Mouse (Mus musculus) urinary bladder, postnatal 25 days (tissue): ENCODE data around the gene Gucy2c.

Experiments
- DNase-seq: peaks from one replicate; pipeline ENCODE4 v3.0.0; 2022; ENCODE audit warnings: low spot score

The Gucy2c gene

DNA sequence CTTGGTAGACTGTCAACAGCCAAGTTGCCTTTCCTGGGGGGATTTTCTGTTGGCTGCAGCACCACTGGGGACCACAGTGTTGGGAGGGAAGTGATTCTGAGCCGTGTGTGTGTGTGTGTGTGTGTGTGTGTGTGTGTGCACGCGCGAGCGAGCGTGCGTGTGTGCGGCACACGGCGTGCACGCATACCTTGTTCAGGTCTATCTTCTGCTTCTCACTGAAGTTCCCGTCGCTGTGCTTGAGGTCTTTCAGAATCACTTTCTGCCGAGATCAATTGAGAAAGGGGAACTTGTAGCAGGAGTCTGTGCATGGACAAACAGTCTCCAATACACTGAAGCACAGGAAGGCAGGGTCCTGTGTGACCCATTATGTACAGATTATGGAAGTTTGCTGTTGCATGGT is 53.4 kb downstream of the Gucy2c start:
- DNase-seq, result no peak

DNA sequence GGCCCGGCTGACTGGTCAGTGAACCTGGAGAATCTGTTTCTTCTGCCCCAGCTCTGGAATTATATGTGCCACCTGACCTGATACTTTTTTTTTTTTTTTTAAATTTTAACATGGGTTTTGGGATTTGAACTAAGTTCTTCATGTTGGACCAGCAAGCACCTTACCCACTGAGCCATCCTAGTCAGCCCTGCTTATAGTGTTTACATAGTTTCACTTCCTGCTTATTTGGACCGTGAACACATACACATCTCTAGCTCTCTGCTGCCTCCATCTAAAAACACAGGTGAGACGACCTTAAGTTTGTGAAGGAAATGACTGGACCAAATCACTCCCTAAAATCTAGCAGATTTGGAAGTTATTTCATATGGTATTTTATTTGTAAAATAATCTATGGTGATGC is 58.4 kb downstream of the Gucy2c start:
- no peak for DNase-seq

DNA sequence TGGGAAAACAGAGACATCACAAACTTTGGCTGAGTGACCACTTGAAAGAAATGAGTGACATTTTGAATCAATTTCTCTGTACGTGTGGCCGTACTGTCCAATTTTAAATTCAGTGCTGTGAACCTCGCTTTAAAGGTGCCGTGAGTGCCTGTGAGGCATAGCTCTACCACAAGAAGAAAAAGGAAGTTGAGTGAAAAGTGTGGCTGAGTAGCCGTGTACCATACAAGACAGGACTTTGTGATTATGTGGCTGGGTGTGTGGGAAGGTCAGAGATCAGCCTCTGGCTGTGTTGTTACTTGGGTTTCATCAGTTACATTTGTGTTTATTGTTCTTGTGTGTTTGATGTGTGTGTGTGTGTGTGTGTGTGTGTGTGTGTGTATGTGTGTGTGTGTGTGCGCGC is 59.0 kb downstream of the Gucy2c start:
- DNase-seq, result no peak

DNA sequence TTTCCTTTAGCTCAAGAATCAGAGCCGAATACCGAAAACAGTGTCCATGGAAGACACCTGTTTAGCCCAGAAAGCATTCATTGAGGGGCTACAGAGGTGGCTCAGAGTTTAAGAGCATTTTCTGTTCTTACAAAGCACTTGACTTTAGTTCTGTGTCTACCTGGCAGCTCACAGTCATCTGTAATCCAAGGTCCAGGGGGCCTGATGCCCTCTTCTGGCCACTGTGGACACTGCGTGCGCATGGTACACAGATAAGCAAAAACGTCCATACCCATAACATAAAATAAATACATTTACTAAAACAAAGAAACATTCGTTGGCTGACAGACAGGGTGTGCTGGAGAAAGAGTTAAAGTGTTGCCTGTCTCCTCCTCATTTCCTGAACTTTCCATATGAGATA is 59.6 kb downstream of the Gucy2c start:
- peak; percentile 54 for DNase-seq

DNA sequence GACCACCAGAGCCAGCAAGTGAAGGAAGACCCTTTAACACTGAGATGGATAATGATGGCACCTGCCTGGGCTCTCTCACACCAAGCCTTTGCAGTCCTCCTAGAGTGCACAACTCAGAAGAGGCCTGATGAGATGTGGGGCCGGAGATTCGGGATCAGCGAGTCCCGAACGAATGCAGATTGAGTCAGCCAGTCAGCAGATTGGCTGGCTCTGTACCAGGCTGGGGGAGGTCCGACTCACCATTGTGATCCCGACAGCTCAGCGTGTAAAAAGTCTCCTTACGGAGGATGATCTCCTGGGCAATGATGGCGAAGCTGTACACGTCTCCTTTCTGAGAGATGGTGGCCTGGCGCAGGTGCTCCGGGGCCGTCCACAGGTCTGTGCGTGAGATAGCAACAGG is 61.1 kb downstream of the Gucy2c start:
- DNase-seq, result no peak

DNA sequence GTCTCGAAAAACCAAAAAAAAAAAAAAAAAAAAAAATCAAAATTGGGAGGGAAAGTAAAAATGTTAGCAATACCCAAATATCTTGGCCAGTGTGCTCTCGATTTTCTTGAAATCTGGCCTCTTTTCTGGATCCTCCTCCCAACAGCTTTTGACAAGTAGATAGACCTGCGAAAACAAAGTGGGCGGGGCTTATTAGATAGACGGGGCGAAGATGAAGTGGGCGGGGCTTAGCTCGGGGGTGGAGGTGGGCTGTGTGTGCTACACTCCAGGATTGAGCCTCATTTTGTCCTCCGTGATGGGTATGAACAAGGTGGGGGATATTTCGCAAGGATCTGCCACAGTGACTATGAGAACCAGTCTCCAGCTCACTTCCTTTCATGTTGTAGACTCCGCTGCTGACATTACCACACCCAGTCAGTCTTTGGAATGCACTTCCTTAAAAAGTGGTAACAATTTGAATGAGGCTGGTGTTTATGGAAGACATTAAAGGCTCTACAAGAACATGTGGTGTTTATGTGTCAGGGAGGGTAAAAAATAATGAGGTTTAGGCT is 65.6 kb downstream of the Gucy2c start:
- DNase-seq, result no peak

DNA sequence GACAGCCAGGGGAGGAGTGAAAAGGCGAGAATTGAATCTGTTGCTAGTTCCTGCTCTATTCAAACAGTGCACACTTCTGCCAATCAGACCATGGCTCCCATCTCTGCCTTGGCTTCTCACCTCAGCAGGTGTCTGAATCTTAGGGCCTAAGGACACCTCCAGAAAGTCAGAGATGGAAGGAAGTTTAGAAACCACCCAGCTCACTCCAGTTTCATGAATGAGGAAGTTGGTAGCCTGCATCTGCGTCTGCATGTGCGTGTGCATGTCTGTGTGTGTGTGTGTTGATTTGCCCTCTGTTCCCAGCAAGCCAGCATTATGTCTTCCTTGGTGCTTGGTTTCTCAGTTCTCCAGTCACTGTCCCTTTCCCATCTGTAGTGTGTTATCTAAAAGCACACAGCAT is 67.5 kb downstream of the Gucy2c start:
- DNase-seq, result no peak

DNA sequence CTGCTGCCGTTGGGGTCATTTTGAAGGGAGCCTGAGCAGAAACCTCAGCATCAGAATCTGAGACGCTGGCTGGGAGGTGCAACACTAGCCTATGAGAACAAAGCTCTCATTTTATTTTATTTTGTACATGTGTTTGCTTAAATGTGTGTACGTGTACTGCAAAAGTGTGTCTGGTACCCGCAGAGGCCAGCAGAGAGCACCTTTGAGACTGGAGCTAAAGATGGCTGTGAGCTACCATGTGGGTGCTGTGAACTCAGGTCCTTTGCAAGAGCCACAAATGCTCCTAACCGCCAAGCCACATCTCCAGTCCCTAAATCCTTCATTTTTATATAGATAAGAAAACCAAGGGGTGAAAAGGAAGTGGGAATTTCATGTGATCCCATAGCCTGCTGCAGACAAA is 71.2 kb downstream of the Gucy2c start:
- no peak for DNase-seq

DNA sequence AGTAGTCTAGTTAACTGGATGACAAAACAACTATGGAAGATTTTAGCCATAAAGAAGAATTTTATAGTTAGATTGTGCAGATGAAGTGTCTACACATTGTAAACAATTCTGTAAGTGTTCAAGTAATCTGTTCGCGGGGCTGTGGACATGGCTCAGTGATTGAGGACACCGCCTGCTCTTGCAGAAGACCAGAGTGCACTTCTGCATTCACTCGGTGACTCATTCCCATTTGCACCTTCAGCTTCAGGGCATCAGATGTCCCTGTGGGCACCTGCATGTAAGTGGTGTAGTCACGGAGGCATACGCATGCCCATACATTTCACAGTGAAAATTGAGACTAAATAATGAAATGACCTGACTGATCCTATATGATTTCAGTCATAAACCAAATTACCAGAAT is 73.0 kb downstream of the Gucy2c start:
- no peak for DNase-seq

DNA sequence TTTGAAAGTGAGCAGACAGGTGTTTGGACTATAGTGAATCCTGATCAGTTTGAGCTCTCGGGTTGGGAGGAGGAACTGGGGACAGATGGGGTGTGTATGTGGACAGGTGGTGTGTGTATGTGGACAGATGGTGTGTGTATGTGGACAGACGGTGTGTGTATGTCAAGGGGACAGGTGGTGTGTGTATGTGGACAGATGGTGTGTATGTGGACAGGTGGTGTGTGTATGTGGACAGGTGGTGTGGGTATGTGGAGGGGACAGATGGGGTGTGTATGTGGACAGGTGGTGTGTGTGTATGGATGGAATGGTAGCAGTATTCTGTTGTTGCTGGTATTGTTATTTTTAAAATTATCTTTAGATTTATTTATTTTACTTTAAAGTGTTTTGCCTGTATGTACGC is 79.7 kb downstream of the Gucy2c start:
- no peak for DNase-seq

DNA sequence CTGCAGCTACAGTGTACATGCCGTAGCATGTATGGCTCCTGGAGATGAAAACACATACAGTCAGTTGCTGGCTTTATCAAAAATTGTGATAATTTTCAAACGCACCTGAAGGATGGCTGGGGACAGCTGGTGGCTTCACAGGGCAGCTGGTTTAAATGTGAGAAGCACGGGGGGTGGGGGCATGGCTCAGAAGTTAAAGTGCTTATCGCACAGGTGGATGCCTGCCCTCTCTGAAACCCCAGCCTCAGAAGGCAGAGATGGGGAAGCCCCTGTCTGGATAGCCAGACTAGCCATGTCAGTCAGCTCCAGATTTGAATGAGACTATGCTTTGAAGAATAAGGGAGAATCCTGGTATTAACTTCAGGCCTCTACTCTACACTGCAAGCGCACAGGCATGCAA is 80.4 kb downstream of the Gucy2c start:
- DNase-seq, result no peak

DNA sequence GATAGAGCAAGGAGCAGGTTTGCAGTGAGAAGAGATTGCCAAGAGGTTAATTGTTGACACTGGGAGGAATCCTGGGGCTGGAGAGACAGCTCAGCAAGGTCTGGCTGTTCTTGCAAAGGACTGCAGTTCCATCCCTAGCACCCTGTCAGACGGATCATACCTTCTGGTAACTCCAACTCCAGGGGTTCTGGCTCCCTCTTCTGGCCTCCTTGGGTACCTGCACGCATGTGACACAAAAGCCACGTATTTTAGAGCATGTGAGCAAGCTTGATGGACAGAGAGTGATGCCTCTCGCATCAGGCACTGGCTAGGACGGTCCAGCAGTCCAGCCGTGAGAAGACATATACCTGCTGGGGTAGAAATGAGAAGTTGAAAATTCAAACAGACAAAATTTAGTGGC is 90.3 kb downstream of the Gucy2c start:
- no peak for DNase-seq

DNA sequence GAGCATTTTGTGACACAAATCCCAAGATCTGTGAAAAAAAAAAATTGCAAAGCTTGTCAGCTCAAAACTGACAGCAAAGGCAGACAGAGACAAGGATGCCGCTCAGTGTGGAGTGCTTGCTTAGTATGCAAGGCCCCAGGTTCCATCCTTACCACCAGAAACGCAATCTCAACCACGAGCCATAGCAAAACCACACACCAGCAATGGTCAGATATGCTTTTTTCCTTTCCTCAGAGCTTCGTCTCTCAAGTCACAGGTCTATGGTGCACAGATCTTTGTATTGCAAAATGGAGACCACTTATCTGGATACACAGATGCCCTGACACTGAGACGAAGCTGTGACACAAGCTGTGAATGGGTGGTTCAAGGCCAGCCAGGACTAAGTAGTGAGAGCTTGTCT is 91.0 kb downstream of the Gucy2c start:
- no peak for DNase-seq

DNA sequence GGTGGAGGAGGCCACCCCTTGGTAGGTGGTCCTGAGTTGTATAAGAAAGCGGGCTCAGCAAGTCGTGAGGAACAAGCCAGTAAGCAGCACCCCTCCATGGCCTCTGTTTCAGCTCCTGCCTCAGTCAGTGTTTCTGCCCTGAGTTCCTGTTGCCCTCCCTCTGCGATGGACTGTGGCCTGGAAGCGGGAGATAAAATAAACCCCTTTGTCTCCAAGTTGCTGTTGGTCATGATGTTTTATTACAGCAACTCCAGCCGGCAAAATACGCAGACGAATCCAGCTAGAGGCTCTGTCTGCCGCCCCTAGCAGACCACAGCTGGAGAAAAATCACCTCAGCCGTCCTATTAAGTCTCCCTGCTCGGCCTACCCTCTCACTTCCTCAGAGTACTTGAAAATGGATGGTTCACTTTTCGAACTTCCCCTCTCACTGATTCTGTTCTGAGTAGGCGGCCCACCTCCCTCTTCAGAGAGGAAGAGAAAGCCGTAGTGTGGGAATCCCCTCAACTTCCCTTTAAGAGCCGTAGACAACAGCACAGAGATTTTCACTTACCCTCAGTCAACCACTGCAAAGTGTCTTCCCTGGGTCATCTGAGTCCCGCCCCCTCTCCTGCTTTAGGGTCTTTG is 91.7 kb downstream of the Gucy2c start:
- no peak for DNase-seq

DNA sequence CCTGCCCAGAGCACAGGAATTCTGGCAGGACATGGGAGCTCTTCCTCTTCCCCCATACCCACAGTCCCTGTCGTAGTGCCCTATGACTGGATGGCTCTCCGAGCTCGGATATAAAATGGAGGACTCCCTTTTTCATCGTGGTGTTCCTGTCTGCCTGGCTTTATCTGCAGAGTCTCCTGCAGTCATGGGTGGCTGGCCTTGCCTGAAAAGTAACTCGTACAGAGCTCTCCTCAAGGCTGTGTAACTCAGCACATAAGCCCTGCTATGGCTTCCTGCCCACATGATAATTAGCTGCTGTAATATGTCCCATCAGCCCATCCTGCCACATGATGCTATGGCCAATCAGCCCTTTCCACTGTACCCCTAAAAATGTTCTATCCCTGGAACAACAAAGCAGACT is 96.1 kb downstream of the Gucy2c start:
- DNase-seq, result no peak

DNA sequence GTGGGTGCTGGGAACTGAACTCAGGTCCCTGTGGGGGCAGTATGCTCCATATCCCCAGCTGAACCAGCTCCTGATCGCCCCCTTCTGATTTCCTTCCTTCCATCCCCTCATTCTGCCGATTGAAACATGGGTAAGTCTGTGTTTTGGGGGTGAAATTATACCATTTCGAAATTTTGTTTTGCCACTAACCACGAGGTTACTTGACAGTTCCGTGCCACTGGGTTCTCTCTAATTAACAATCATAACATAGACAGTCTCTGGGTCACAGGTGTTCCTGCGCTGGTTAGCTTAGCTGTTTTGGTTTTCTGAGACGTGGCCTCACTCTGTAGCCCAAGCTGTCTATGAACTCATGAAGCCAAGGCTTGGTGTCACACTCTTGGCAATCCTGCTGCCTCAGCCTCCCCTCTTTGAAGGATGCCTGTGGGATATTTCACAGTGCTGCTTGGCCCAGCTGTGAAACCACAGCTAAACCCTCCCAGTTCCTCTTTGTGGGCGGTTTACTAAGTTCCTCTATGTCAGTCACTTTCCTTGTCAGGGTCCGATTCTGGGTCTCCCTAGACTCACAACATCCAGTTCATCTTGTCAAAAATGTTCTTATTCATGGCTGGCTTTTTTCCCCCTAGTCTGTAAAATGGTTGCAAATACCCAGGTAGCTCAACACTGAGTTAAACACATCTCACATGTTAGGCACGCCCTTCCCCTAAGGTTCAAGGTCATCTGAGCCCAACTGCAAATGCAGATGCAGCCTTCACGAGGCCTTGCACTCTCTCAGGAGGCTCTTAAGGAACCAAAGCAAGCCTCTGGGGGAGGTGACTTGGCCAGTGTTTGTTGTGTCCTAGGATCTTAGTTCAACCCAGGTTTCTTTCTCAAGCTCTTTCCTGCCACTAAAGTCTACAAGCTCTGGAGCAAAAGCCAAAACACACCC is 97.9 kb downstream of the Gucy2c start:
- no peak for DNase-seq

DNA sequence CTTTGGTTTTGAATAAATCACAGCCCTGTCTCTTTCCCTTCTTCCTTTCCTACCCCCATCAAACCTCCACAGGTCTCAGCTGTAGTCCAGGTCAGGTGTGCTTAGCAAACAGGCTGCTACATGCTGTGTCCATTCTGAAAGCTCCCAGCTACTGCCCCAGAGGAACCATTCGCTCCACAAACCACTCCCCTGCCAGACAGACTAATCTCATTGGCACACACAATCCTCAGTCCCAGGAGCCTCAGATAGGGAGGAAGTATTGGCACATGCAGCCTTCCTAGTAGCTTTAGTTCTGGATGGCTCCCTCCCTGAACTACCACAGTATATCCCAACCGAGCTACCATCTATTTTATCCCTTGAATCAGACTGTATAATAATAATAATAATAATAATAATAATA is 102.2 kb downstream of the Gucy2c start:
- no peak for DNase-seq

DNA sequence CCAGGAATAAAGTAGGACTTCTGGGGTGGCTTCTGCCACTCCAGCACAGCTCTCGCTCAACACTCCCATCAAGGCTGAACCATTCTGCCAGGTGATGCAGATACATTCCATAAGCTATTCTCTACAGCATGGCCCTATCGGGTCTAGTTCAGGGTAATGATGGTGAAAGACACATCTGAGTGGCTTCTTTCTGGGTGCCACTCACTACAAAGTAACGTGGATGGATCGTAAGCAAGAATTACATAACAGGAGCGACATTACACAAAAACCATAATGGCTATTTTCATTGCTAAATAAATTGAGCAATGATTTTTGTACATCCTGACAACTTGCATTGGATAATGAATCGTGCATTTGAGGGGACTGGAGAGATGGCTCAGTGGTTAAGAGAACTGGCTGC is 106.6 kb downstream of the Gucy2c start:
- no peak for DNase-seq

DNA sequence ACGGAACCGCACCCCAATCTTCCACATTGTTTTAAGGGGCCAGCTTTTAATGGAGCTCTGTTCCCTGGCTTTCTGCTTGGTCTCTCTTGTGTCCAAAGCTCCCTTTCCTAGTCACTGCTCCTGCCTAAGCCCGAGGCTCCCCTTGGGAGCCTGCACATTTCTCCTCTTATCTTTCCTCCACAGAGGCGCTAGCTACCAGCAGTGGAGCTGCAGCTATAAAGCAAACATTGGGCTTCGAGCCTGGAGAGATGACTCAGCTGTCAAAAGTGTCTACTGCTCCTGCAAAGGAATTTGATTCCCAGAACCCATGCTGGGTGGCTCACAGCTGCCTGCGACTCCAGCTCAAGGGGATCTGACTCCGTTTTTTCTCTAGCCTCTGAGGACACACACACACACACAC is 109.1 kb downstream of the Gucy2c start:
- DNase-seq, result peak; percentile 21

DNA sequence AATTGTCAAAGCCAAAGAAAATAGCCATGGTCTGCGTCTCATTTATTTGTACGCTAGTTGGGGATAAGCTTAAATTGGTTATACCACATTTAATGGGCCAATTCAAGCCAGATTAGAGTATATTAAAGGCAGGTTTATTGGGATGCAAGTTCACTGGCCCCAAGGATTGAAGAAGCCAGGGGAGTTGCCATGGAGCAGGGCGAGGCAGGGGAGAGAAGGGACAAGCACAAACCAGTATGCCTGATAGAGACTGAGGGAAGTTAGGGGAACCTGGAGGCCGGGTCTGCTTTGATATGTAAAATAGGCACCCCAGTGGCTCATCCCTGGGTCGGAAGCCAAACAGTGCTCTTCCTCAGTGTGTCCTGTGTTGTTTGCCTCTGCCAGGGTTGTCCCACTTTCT is 112.3 kb downstream of the Gucy2c start:
- DNase-seq, result no peak

DNA sequence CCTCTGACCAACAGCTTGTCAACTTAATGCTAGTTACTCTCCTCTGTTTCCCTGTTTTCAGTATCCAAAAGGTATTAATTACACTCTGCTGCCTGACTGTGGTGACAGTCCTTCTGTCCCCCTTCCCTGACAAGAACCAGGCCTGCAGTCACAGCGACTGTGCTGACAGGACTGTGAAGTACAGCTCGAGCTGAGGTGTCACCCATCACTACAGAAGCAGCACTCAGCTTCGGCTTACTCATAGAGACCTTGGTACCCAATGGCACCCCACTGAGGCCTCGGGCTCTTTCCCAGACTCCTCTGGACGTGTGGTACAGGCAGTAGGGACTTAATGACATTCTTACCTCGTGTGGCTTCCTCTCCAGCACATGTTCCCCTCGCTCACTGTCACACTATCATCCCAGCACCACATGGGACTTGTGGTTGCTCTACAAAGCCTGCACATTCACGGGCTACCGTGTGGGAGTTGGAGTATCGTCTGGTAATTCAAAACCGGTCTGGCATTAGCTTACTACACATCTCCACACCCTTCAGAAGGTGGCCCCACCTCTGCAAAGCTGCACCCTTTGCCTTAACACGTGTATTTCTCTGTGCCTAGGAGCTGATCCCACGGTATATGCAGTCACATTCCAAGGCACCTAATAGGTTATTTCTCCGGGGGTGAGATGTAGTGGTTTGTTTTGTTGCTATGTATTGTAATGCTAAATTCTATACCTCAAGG is 113.1 kb downstream of the Gucy2c start:
- DNase-seq, result no peak

DNA sequence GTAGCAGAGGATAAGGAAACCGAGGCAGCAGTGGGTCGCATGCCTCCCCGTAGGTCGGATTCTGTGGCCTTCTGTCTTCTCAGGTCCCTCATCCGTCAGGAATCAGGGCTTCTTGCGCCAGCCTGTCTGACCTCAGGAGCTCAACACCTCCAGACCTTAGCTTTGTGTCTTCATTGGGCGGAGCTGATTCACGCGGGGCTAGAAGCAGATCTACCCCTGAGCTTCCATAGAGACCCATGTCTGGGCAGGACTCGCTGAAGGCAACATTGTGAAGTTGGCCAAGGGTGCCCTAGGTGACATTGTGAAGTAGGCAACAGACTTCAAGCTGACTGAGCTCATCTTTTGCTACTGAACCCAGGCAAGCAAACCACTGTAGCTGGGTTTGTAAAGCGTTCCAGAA is 119.5 kb downstream of the Gucy2c start:
- DNase-seq, result no peak

DNA sequence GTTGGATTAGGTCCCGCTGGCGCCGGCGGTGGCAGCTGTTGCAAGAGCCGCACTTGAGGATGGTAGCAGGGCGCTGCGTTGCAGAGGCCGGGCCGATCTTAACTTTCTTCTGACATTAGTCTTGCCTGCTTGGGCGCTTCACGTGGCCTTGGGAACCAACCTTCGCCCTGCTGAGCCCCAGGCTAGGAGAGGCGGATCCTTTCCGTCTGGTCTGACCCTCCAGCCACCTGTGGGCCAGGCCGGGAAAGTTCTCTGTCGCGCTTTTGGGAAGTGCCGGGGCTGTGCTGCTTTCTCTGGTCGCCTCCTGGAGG is 119.9 kb downstream of the Gucy2c start, which contains the start of gene Plbd1:
TSS of gene Plbd1 (minus strand) at position 223 of the 311 bp plus-strand sequence.
- peak; percentile 20 for DNase-seq
